Mouse (Mus musculus) lung, adult 2 months (tissue): Measurements from ENCODE around the gene Nfat5.

ENCODE experiments used
- CTCF ChIP-seq: fragments of 200-500 bp; IDR thresholded peaks from 2 replicates; pipeline ENCODE4 v1.5.1; 2011; ENCODE audit warnings: mild to moderate bottlenecking, low read length, control low read depth; ENCODE audit not compliant: insufficient read depth
- POLR2A ChIP-seq: fragments of 200-500 bp; IDR thresholded peaks from 2 replicates; pipeline ENCODE4 v1.6.1; 2011; ENCODE audit warnings: low read depth, mild to moderate bottlenecking, control low read depth, low read length, borderline replicate concordance; ENCODE audit errors: extremely low read depth

DNA sequence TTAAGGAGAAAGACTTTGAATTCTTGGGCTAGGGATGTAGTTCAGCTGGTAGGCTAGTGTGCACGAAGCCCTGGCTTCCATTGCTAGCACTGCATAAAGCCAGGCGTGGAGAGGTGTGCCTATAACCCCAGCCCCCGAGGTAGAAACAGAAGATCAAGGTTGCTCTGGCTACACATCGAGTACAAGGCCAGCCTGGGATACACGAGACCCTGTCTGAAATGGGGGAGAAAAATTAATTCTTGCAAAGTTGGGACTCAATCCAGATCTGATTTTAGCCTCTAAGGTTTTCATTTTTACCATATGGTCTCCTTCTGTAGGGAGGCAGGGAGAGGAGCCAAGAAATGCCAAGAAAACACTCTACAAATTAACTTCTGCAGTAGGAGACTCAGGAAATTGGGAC lies 36.0 kb upstream of the Nfat5 start:
- TF ChIP-seq CTCF (no peak), POLR2A (no peak)
